Mouse (Mus musculus) stomach, embryonic 14.5 days (tissue): Measurements from ENCODE around the gene Kirrel3. TPM values are rescaled to one million over a fixed set of nuclear protein-coding genes. Genes with fewer than 3 reads are reported as not detected.

ENCODE experiments used
- ATAC-seq: fragments of 200-750 bp; cut with Nextera tagmentation; 2 replicates; pipeline ENCODE4 v1.8.0; 2017; ENCODE audit warnings: low read depth, moderate TSS enrichment; ENCODE audit not compliant: insufficient number of reproducible peaks, insufficient read depth, low FRiP score
- H3K27ac ChIP-seq: fragments of 300-500 bp; sonication (generic); 2 replicates; pipeline ENCODE4 v1.5.1; 2014; ENCODE audit warnings: mild to moderate bottlenecking, low read length, moderate library complexity, mixed read lengths
- H3K27me3 ChIP-seq: fragments of 300-500 bp; sonication (generic); 2 replicates; pipeline ENCODE4 v1.6.1; 2014; ENCODE audit warnings: low read length, control low read depth, mixed read lengths; ENCODE audit not compliant: control insufficient read depth, insufficient read depth
- H3K36me3 ChIP-seq: fragments of 300-500 bp; sonication (generic); 2 replicates; pipeline ENCODE4 v1.6.1; 2014; ENCODE audit warnings: mild to moderate bottlenecking, control low read depth, low read length, moderate library complexity, mixed read lengths; ENCODE audit not compliant: control insufficient read depth, insufficient read depth
- H3K4me1 ChIP-seq: fragments of 300-500 bp; sonication (generic); 2 replicates; pipeline ENCODE4 v1.6.1; 2014; ENCODE audit warnings: low read length, control low read depth, mixed read lengths; ENCODE audit not compliant: control insufficient read depth, insufficient read depth
- H3K4me2 ChIP-seq: fragments of 300-500 bp; sonication (generic); replicated peaks from 2 replicates; pipeline ENCODE4 v1.6.1; 2014; ENCODE audit warnings: low read depth, low read length, control low read depth
- H3K4me3 ChIP-seq: fragments of 300-500 bp; sonication (generic); 2 replicates; pipeline ENCODE4 v1.5.1; 2014; ENCODE audit warnings: low read depth, low read length, control low read depth
- H3K9ac ChIP-seq: fragments of 300-500 bp; sonication (generic); replicated peaks from 2 replicates; pipeline ENCODE4 v1.6.1; 2014; ENCODE audit warnings: low read depth, mild to moderate bottlenecking, control low read depth, low read length, moderate library complexity, mixed read lengths
- H3K9me3 ChIP-seq: fragments of 300-500 bp; sonication (generic); 2 replicates; pipeline ENCODE4 v1.6.1; 2016; ENCODE audit warnings: low read depth, low read length, control low read depth; ENCODE audit not compliant: control insufficient read depth
- WGBS: fragments of 180-500 bp; shearing (Covaris S2); extraction: QIAGEN DNeasy Blood & Tissue Kit; methylation state at CpG from one replicate; pipeline ENCODE4 v1.1.7; 2014; 5-methylcytosine and 5-hydroxymethylcytosine counted together
- polyA plus RNA-seq: library from polyadenylated mRNA; unstranded; fragments of >200 nt; fragmentation: Nextera tagmentation; extraction: Ambion mirVana; gene quantifications from 2 replicates; pipeline ENCODE4 v1.2.1, GENCODE M21; 2014

The Kirrel3 gene
- polyA plus RNA-seq, 1 experiment from 2014 or later, result 6.3 TPM

GRCm38 (mm10) chr9:34960736-34961135 is 475.0 kb downstream of the Kirrel3 start:
- no peaks in the 10 kb centered on the region for H3K9me3 ChIP-seq
- 42% methylated on average over 12 of the region's 12 CpGs for WGBS
- no peak overlapping the region for H3K27ac ChIP-seq

GRCm38 (mm10) chr9:34961171-34961570 is 475.5 kb downstream of the Kirrel3 start:
- H3K4me3 ChIP-seq, result no peak overlapping the region
- H3K27me3 ChIP-seq, result no peaks in the 10 kb centered on the region
- no peak overlapping the region for H3K4me2 ChIP-seq
- no peak overlapping the region for H3K27ac ChIP-seq
- no peaks in the 10 kb centered on the region for H3K36me3 ChIP-seq
- 62% methylated on average over 14 of the region's 14 CpGs for WGBS
- H3K9ac ChIP-seq, result no peak overlapping the region
- ATAC-seq, result no peak
- H3K9me3 ChIP-seq, result no peaks in the 10 kb centered on the region
- no peaks in the 10 kb centered on the region for H3K4me1 ChIP-seq

More at GRCm38 (mm10) chr9:34960736-34961135, 475.0 kb downstream of the Kirrel3 start:
- no peaks in the 10 kb centered on the region for H3K4me1 ChIP-seq
- no peaks in the 10 kb centered on the region for H3K36me3 ChIP-seq
- ATAC-seq, result no peak
- H3K4me3 ChIP-seq, result no peak overlapping the region
- H3K27me3 ChIP-seq, result no peaks in the 10 kb centered on the region
- H3K4me2 ChIP-seq, result no peak overlapping the region
- H3K9ac ChIP-seq, result no peak overlapping the region

- Histone ChIP-seq H3K4me1 (no peaks in the 10 kb centered on the region), H3K27me3 (no peaks in the 10 kb centered on the region), H3K9ac (no peak overlapping the region), H3K4me3 (no peak overlapping the region), H3K36me3 (no peaks in the 10 kb centered on the region), H3K9me3 (no peaks in the 10 kb centered on the region), H3K4me2 (no peak overlapping the region), H3K27ac (no peak overlapping the region)
- ATAC-seq, result no peak
- WGBS, result 94% methylated on average over 4 of the region's 4 CpGs
These were observed 476.6 kb downstream of the Kirrel3 start for GRCm38 (mm10) chr9:34962251-34962650.

- ATAC-seq, result no peak
- no peaks in the 10 kb centered on the region for H3K27me3 ChIP-seq
- H3K27ac ChIP-seq, result no peak overlapping the region
- H3K9ac ChIP-seq, result no peak overlapping the region
- no peaks in the 10 kb centered on the region for H3K9me3 ChIP-seq
- 77% methylated on average over 3 of the region's 3 CpGs for WGBS
- H3K4me2 ChIP-seq, result no peak overlapping the region
- H3K4me3 ChIP-seq, result no peak overlapping the region
- H3K4me1 ChIP-seq, result no peaks in the 10 kb centered on the region
- H3K36me3 ChIP-seq, result no peaks in the 10 kb centered on the region
These were observed 477.9 kb downstream of the Kirrel3 start for GRCm38 (mm10) chr9:34963593-34963992.

- H3K27me3 ChIP-seq, result no peaks in the 10 kb centered on the region
- no peak overlapping the region for H3K4me3 ChIP-seq
- H3K9me3 ChIP-seq, result no peaks in the 10 kb centered on the region
- no peak overlapping the region for H3K9ac ChIP-seq
- H3K4me1 ChIP-seq, result no peaks in the 10 kb centered on the region
- ATAC-seq, result no peak
- H3K27ac ChIP-seq, result no peak overlapping the region
- no peaks in the 10 kb centered on the region for H3K36me3 ChIP-seq
- 80% methylated on average over 14 of the region's 14 CpGs for whole genome bisulfite sequencing
- no peak overlapping the region for H3K4me2 ChIP-seq
These were observed 478.7 kb downstream of the Kirrel3 start for GRCm38 (mm10) chr9:34964172-34965040.

- Histone ChIP-seq H3K9me3 (no peaks in the 10 kb centered on the region), H3K27ac (no peak overlapping the region), H3K4me3 (no peak overlapping the region), H3K27me3 (no peaks in the 10 kb centered on the region), H3K9ac (no peak overlapping the region), H3K4me1 (no peaks in the 10 kb centered on the region), H3K4me2 (no peak overlapping the region), H3K36me3 (no peaks in the 10 kb centered on the region)
- ATAC-seq, result peak; percentile 51; the same call in 1 of the 2 replicates
- 48% methylated on average over 4 of the region's 4 CpGs for WGBS
These were observed 479.3 kb downstream of the Kirrel3 start for GRCm38 (mm10) chr9:34965041-34965415.

- H3K9me3 ChIP-seq, result no peaks in the 10 kb centered on the region
- H3K27ac ChIP-seq, result no peak overlapping the region
- no peaks in the 10 kb centered on the region for H3K4me1 ChIP-seq
- no peak overlapping the region for H3K4me3 ChIP-seq
- peak; percentile 42; the same call in 1 of the 2 replicates for ATAC-seq
- 9% methylated on average over 6 of the region's 6 CpGs for WGBS
- H3K36me3 ChIP-seq, result no peaks in the 10 kb centered on the region
- no peak overlapping the region for H3K9ac ChIP-seq
- H3K27me3 ChIP-seq, result no peaks in the 10 kb centered on the region
- H3K4me2 ChIP-seq, result no peak overlapping the region
These were observed 482.1 kb downstream of the Kirrel3 start for GRCm38 (mm10) chr9:34967772-34968171.

GRCm38 (mm10) chr9:34969881-34970490 is 484.3 kb downstream of the Kirrel3 start:
- ATAC-seq, result no peak
- H3K27me3 ChIP-seq, result no peaks in the 10 kb centered on the region
- WGBS, result 68% methylated on average over 6 of the region's 6 CpGs

More at GRCm38 (mm10) chr9:34969881-34970490, 484.3 kb downstream of the Kirrel3 start:
- H3K27ac ChIP-seq, result no peak overlapping the region
- no peak overlapping the region for H3K4me2 ChIP-seq
- H3K9ac ChIP-seq, result no peak overlapping the region
- H3K36me3 ChIP-seq, result no peaks in the 10 kb centered on the region
- no peaks in the 10 kb centered on the region for H3K4me1 ChIP-seq
- H3K4me3 ChIP-seq, result no peak overlapping the region
- no peaks in the 10 kb centered on the region for H3K9me3 ChIP-seq
